Mouse (Mus musculus) left cerebral cortex, postnatal 10 days (tissue): Measurements from ENCODE around the gene Mterf1b. TPM values are rescaled to one million over a fixed set of nuclear protein-coding genes. Genes with fewer than 3 reads are reported as not detected.

Experiments
- DNase-seq, 2 experiments: peaks; one replicate each; pipeline ENCODE4 v3.0.0; 2021 to 2022; ENCODE audit warnings: low spot score in 2 of 2, mixed read lengths in 1 of 2; ENCODE audit errors: extremely low spot score in 1 of 2
- intact Hi-C: fragments of 180-260 bp; cut with DNase I; formaldehyde crosslinking; loops from one replicate; pipeline ENCODE4 v1.15.1; 2025
- total RNA-seq, 2 experiments: library from RNA; stranded (reverse); gene quantifications; 2 replicates each; pipeline ENCODE4 v1.2.3; 2021

Mterf1b gene
- total RNA-seq, 2 experiments from 2014 or later = 4.1 to 4.2 TPM

GRCm38 (mm10) chr5:4221981-4222623 is 29.9 kb downstream of the Mterf1b start:
- DNase-seq = no peak

GRCm38 (mm10) chr5:4232163-4232562 is 40.0 kb downstream of the Mterf1b start:
- DNase-seq = no peak
- intact Hi-C loops = no loop called here

More at GRCm38 (mm10) chr5:4221981-4222623, 29.9 kb downstream of the Mterf1b start:
- intact Hi-C loops = no loop called here

GRCm38 (mm10) chr5:4234505-4234904 is 42.3 kb downstream of the Mterf1b start:
- intact Hi-C loops = no loop called here
- DNase-seq = no peak

GRCm38 (mm10) chr5:4240120-4240519 is 48.0 kb downstream of the Mterf1b start:
- intact Hi-C loops = no loop called here
- DNase-seq = no peak

- intact Hi-C loops = no loop called here
- DNase-seq = no peak
Measured at GRCm38 (mm10) chr5:4245004-4245403, 52.8 kb downstream of the Mterf1b start.

GRCm38 (mm10) chr5:4246095-4246494 is 53.9 kb downstream of the Mterf1b start:
- intact Hi-C loops = no loop called here
- DNase-seq = no peak

Other genes starting within 250 kb of the Mterf1b start
- 10 to 100 TPM; 76.0 to 87.4 TPM for gene Cyp51, start 87.6 kb upstream of the Mterf1b start, total RNA-seq